Mouse (Mus musculus) embryonic facial prominence, embryonic 10.5 days (tissue): ENCODE results near the gene Smyd1. TPM values are rescaled to one million over a fixed set of nuclear protein-coding genes. Genes with fewer than 3 reads are reported as not detected.
"Not testable (repeated sequence)": the region's sequence is repeated elsewhere in the genome, so short reads cannot be mapped to it uniquely, and the experiment has no call there.

Source experiments
- DNase-seq: peaks from one replicate; pipeline ENCODE4 v3.0.0-alpha.2; 2017; ENCODE audit warnings: low spot score
- H3K27ac ChIP-seq: fragments of 300-500 bp; sonication (generic); replicated peaks from 2 replicates; pipeline ENCODE4 v1.5.1; 2016; ENCODE audit warnings: mild to moderate bottlenecking
- H3K27me3 ChIP-seq: fragments of 300-500 bp; sonication (generic); replicated peaks from 2 replicates; pipeline ENCODE4 v1.6.1; 2016; ENCODE audit warnings: low read depth, mild to moderate bottlenecking; ENCODE audit not compliant: poor library complexity, severe bottlenecking
- H3K36me3 ChIP-seq: fragments of 300-500 bp; sonication (generic); replicated peaks from 2 replicates; pipeline ENCODE4 v1.6.1; 2016; ENCODE audit warnings: mild to moderate bottlenecking, moderate library complexity
- H3K4me1 ChIP-seq: fragments of 300-500 bp; sonication (generic); 2 replicates; pipeline ENCODE4 v1.6.1; 2016
- H3K4me3 ChIP-seq: fragments of 300-500 bp; sonication (generic); 2 replicates; pipeline ENCODE4 v1.5.1; 2016; ENCODE audit warnings: mild to moderate bottlenecking, moderate library complexity
- H3K9me3 ChIP-seq: fragments of 300-500 bp; sonication (generic); 2 replicates; pipeline ENCODE4 v1.6.1; 2016; ENCODE audit warnings: mild to moderate bottlenecking
- WGBS: fragments of 180-500 bp; shearing (Covaris S2); methylation state at CpG from one replicate; pipeline ENCODE4 v1.1.7; 2016; 5-methylcytosine and 5-hydroxymethylcytosine counted together
- polyA plus RNA-seq: library from polyadenylated mRNA; unstranded; fragments of >200 nt; fragmentation: Nextera tagmentation; extraction: Ambion mirVana; gene quantifications from 2 replicates; pipeline ENCODE4 v1.2.1, GENCODE M21; 2016

The Smyd1 gene
- polyA plus RNA-seq, 1 experiment from 2014 or later, result 0.25 TPM

DNA sequence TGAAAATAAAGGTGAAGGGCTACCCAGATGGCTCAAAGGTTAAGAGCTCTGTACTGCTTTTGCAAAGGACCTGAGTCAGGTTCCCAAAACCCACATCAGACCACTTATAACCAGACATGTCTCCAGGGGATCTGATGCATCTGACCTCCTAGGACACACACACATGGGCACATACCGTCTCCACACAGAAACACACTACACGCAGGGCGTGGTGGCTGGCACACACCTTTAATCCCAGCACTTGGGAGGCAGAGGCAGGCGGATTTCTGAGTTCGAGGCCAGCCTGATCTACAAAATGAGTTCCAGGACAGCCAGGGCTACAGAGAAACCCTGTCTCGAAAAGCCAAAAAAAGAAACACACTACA, 52.4 kb downstream of the Smyd1 start:
- not testable (repeated sequence) for H3K4me3 ChIP-seq, H3K36me3 ChIP-seq, H3K27me3 ChIP-seq, H3K9me3 ChIP-seq, DNase-seq, H3K27ac ChIP-seq
- WGBS, result 95% methylated on average over 6 of the region's 6 CpGs
- peaks cover 17% of the 10 kb centered on the region for H3K4me1 ChIP-seq

DNA sequence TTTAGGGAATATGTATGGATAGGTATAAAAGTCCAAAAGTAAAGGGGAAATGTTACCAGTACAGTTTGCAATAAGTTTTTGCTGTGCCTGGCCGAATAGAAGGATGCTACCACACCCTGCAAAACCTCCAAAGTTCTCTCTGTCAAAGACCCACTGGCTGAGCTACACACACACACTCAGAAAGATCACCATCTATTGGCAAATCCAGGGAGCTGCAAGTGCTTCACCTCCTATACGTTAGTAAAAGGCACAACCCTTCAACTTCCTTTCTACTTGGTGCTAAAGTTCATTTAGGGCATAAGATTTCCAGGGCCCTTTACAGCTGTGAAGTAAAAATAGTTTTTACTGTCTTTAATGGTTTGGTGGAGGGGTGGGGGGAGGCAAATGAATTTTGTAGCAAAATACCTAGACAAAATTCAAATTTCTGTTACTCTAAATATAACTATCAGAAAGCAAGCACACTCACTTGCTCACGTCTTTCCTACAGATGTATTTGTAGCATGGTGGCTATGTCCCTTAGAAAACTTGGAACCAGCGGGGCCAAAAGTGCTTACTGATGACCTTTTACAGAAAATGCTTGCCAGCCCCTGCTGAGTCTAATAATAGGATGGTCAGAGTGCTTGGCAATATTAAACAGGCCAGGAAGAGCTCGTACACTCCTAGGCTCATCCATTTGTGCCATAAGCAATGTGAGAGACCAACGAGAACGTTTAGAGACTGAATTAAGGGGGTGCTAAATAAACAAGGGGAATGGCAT, 52.9 kb downstream of the Smyd1 start:
- Histone ChIP-seq H3K27me3 (no peaks in the 10 kb centered on the region), H3K4me1 (peaks cover 17% of the 10 kb centered on the region), H3K36me3 (no peaks in the 10 kb centered on the region), H3K27ac (no peak overlapping the region), H3K9me3 (no peaks in the 10 kb centered on the region), H3K4me3 (no peak overlapping the region)
- DNase-seq, result no peak
- WGBS, result 69% methylated on average over 7 of the region's 7 CpGs

DNA sequence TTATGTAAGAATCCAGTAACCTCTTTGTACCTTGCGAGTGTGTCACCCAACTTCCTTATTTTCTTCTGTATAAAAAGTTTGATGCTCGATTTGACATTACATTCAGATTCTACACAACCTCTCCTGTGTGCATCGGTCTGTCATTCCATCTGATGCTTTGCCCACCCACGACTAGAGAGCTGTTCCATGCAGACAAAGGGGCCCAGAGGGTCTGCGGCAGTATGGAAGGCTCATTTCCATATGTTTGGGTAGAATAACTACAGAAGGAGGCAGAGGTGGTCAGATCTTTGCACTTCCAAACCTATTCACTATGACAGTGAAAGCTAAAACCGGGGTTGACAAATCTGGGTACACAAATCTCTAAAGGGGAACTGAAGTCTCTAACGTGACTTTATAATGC, 54.4 kb downstream of the Smyd1 start:
- H3K9me3 ChIP-seq, H3K36me3 ChIP-seq, H3K27ac ChIP-seq, H3K4me3 ChIP-seq, H3K27me3 ChIP-seq, DNase-seq: not testable (repeated sequence)
- WGBS, result 85% methylated on average over 7 of the region's 7 CpGs
- H3K4me1 ChIP-seq, result peaks cover 14% of the 10 kb centered on the region

DNA sequence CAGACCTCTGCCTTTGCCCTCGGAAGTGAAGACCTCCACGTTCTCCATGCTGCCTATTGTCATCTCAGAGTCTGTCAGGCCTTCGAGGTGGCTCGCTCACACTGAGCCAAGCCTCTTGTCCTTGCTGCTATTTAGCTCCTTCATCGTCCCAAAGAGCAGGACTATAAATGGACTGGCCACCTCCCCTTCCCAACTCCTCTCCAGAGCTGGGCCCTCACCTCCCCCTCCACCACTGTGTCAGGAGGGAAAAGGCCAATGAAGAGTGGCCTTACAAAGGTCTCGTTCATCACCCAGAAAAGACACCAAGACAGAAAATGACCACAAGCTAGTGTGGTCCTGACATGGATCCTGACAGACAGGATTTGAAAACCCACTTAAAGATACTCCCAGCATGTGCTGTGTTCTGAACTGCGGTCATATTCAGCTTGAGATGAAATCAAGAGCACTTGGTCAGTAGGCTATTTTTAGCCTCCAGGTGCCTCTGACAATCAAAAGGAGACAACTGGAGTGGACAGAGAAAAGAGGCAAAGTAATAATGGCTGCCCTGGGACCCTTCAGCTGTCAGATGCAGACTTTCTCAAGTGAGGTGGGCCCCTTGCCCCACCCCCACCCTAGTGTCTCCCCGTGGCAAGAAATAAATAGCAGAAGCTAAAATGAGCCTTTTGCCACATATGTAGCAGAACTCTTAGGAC, 59.7 kb downstream of the Smyd1 start:
- DNase-seq, result no peak
- peaks cover 9% of the 10 kb centered on the region; the same call in 1 of the 2 replicates for H3K4me1 ChIP-seq
- no peak overlapping the region for H3K4me3 ChIP-seq
- H3K27me3 ChIP-seq, result no peaks in the 10 kb centered on the region
- WGBS, result 77% methylated on average over 8 of the region's 8 CpGs
- no peaks in the 10 kb centered on the region for H3K36me3 ChIP-seq
- no peak overlapping the region for H3K27ac ChIP-seq
- no peaks in the 10 kb centered on the region for H3K9me3 ChIP-seq

DNA sequence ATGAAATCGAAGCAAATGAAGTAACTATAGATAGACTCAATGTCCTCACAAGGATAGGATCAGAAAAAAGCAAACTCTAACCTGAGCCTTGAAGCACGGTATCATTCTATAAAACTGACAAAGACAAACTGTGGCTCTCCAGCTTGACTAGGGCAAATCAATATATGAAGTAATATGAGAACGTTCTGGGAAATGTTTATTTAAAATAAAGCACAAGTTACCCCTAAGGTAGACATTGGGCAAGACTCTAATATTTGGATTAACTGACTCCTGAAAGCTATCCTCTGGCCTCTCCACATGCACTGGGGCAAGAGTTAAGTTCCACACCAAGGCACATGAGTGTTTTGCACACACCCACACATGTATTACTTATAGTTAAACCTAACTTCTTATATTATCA, 61.0 kb downstream of the Smyd1 start:
- WGBS, result 80% methylated on average over 3 of the region's 3 CpGs
- H3K4me1 ChIP-seq, result peaks cover 9% of the 10 kb centered on the region; the same call in 1 of the 2 replicates
- no peak overlapping the region for H3K4me3 ChIP-seq
- no peaks in the 10 kb centered on the region for H3K9me3 ChIP-seq
- H3K27me3 ChIP-seq, result no peaks in the 10 kb centered on the region
- DNase-seq, result no peak
- H3K27ac ChIP-seq, result no peak overlapping the region
- no peaks in the 10 kb centered on the region for H3K36me3 ChIP-seq

DNA sequence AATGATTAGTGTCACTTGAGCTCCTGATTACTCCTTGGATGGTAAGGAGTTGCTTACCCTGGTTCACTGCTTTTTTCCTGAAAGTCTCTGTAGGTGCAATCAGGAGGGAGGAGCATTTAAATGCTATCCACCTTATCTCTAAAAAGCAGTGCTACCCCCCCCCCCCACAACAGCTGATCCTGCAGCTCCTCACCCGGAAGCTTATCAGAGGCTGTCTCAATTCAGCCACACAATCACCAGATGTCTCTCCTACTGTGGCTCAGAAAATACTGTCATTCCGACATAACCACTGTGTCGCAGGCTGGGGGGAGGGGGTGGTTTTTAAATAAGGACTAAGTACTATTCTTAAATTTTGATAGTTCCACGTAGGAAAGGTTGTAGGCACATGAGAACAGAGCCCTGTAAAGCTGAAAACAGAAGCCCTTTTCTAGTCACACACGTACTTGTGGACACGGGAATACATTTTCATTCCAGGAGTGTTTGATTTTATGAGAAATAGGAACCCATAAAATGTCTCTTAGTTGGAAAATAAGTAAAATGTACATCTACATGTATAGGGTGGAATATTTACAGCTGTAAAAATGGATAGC, 61.9 kb downstream of the Smyd1 start:
- no peak overlapping the region for H3K4me3 ChIP-seq
- no peaks in the 10 kb centered on the region for H3K9me3 ChIP-seq
- H3K4me1 ChIP-seq, result peaks cover 9% of the 10 kb centered on the region; the same call in 1 of the 2 replicates
- H3K36me3 ChIP-seq, result no peaks in the 10 kb centered on the region
- no peak overlapping the region for H3K27ac ChIP-seq
- WGBS, result 67% methylated on average over 6 of the region's 6 CpGs
- no peak for DNase-seq
- H3K27me3 ChIP-seq, result no peaks in the 10 kb centered on the region

DNA sequence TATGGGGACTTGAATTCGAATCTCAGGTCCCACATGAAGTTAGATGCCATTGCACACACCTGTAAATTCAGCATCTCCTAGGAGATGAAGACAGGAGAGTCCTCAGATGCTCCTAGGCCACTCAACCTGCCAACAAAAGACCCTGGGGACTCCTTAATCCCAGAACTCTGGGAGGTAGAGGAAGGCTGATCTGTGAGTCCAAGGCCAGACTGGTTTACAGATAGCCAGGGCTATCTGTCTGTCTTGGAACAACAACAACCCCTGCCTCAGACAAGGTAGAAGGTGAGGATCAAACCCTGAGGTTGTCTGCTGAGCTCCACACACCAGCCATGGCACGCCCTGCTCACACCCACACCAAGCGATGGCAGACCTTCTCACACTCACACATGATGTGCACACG, 62.9 kb downstream of the Smyd1 start:
- Histone ChIP-seq H3K27me3 (no peaks in the 10 kb centered on the region), H3K36me3 (no peaks in the 10 kb centered on the region), H3K9me3 (no peaks in the 10 kb centered on the region), H3K4me1 (peaks cover 9% of the 10 kb centered on the region; the same call in 1 of the 2 replicates), H3K4me3 (no peak overlapping the region), H3K27ac (no peak overlapping the region)
- 88% methylated on average over 4 of the region's 4 CpGs for WGBS
- no peak for DNase-seq

DNA sequence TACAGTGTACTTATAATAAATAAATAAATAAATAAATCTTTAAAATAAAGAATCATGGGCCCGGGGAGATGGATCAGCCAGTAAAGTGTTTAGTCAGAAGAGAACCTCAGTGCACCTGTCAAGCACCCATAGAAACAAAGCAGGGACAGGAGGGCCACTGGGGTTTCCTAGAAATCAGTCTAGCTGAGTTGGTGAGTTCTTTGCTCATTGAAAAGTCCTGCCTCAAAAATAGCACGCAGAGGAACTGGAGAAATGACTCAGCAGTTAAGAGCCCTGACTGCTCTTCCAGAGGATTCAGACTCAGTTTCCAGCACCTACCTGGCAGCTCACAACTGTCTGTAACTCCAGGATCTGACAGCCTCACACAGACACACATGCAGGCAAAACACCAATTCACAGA, 63.5 kb downstream of the Smyd1 start:
- 87% methylated on average over 2 of the region's 2 CpGs for WGBS
- no peaks in the 10 kb centered on the region for H3K36me3 ChIP-seq
- H3K4me3 ChIP-seq, result no peak overlapping the region
- no peaks in the 10 kb centered on the region for H3K27me3 ChIP-seq
- no peak overlapping the region for H3K27ac ChIP-seq
- peaks cover 9% of the 10 kb centered on the region; the same call in 1 of the 2 replicates for H3K4me1 ChIP-seq
- H3K9me3 ChIP-seq, result no peaks in the 10 kb centered on the region
- no peak for DNase-seq

DNA sequence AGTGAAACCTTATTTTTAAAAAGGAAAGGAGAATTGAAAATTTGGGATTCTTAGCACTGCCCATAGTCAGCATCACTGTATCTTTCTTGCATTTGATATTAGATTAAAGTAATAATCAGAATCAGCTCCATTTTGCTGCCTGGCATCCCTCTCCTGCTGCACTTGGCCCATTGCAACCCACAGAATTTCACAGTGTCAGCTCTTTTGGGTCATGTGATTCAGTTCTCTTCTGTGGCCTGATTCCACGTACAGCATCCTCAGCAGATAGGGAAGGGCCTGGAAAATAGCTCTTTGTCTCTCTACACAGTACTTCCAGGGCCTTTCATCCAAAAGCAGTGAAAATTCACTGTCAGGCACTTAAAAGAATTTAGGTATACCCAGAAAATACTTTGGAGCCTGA, 64.7 kb downstream of the Smyd1 start:
- DNase-seq, result no peak
- H3K27me3 ChIP-seq, result no peaks in the 10 kb centered on the region
- H3K27ac ChIP-seq, result no peak overlapping the region
- H3K4me1 ChIP-seq, result peaks cover 4% of the 10 kb centered on the region; the same call in 1 of the 2 replicates
- H3K4me3 ChIP-seq, result no peak overlapping the region
- 56% methylated on average over 1 of the region's 1 CpGs for WGBS
- no peaks in the 10 kb centered on the region for H3K9me3 ChIP-seq
- H3K36me3 ChIP-seq, result no peaks in the 10 kb centered on the region

DNA sequence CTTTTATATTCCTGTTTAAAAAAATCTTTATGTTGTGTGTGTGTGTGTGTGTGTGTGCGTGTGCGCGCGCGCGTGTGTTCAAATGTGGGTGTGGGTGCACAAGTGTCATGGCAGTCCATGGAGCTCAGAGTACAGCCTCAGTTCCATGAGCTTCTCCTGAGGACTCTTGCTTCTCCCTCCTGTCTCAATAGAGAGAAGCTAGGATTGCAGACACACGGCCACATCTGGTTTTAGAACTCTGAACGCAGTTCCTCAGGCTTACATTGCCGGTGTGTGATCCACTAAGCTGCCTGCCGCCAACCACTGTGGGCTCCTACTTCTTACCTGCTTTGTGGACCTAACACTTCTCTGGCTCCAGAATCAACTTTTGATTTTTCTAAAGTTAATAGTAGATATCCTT, 65.9 kb downstream of the Smyd1 start:
- WGBS, result 88% methylated on average over 10 of the region's 10 CpGs

DNA sequence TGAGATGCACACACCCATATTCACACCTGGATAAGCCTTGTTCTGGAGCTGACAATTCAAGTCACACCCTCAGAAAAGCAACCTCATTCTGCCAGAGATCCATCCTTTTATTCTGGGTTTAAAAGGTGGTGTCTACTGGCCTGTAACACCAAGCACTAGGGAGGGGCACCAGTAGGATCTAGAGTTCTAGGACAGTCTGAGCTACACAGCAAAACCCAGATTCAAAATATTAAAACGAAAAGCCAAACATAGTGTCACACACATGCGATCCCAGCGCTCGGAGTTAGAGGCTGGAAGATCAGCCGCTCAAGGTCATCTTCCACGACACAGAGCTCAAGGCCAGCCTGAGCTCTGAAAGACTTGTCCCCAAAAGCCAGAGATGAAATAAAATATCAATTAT, 67.6 kb downstream of the Smyd1 start:
- no peak for DNase-seq
- Histone ChIP-seq H3K4me1 (no peaks in the 10 kb centered on the region), H3K27me3 (no peaks in the 10 kb centered on the region), H3K4me3 (no peak overlapping the region), H3K36me3 (no peaks in the 10 kb centered on the region), H3K27ac (no peak overlapping the region), H3K9me3 (no peaks in the 10 kb centered on the region)
- 93% methylated on average over 6 of the region's 6 CpGs for WGBS

More for the DNA sequence above, 65.9 kb downstream of the Smyd1 start:
- no peaks in the 10 kb centered on the region for H3K9me3 ChIP-seq
- H3K27me3 ChIP-seq, result no peaks in the 10 kb centered on the region
- no peak overlapping the region for H3K27ac ChIP-seq
- no peaks in the 10 kb centered on the region for H3K36me3 ChIP-seq
- DNase-seq, result no peak
- no peak overlapping the region for H3K4me3 ChIP-seq
- H3K4me1 ChIP-seq, result no peaks in the 10 kb centered on the region

DNA sequence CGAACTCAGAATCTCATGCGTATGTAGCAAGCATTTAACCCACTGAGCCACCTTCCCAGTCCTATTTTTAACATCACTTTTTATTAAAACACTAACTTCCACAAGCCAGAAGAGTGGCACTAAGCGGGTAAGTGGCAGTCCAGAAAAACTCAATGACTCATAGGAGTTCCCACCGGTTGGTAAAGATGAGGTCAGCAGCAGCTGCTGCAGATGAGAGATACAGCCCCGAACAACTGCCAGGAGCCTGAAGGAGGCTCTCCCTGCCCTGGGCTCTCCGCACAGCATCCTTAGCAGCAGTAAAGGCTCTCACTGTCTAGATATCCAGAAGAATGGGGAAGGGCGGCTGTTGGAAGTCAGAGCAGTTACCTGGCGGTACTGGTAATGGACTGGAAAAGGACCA, 71.1 kb downstream of the Smyd1 start:
- H3K27ac ChIP-seq, result no peak overlapping the region
- no peaks in the 10 kb centered on the region for H3K4me1 ChIP-seq
- H3K9me3 ChIP-seq, result no peaks in the 10 kb centered on the region
- DNase-seq, result no peak
- no peak overlapping the region for H3K4me3 ChIP-seq
- H3K36me3 ChIP-seq, result no peaks in the 10 kb centered on the region
- 88% methylated on average over 8 of the region's 8 CpGs for WGBS
- H3K27me3 ChIP-seq, result no peaks in the 10 kb centered on the region

DNA sequence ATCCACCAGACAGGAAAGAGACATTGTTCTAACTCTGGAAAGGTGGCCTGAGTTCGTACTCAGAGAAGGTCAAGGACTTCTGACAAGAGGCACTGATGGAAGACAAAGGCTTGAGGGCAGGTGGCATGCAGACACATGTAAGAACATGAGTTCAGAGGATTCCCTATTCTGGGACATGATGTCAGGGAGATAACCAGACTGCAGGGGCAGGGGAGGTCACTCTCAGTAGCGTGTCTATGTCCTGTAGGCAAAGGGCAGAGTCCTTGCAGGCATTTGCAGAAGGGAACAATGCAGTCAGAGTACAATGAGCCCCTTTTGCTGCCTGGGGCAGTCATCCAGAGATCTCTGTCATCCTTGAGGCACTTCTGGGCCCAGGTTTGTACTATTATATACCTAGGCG, 72.4 kb downstream of the Smyd1 start:
- DNase-seq, result no peak
- WGBS, result 65% methylated on average over 3 of the region's 3 CpGs

More for the DNA sequence above, 72.4 kb downstream of the Smyd1 start:
- Histone ChIP-seq H3K36me3 (no peaks in the 10 kb centered on the region), H3K4me3 (no peak overlapping the region), H3K9me3 (no peaks in the 10 kb centered on the region), H3K4me1 (no peaks in the 10 kb centered on the region), H3K27ac (no peak overlapping the region), H3K27me3 (no peaks in the 10 kb centered on the region)
